Mouse (Mus musculus) limb, embryonic 15.5 days (tissue): ENCODE results near the gene Sh3d19. TPM values are rescaled to one million over a fixed set of nuclear protein-coding genes. Genes with fewer than 3 reads are reported as not detected.

ENCODE experiments used
- ATAC-seq: fragments of 200-750 bp; cut with Nextera tagmentation; 2 replicates; pipeline ENCODE4 v1.8.0; 2017; ENCODE audit warnings: low read depth, moderate TSS enrichment; ENCODE audit not compliant: insufficient number of reproducible peaks, low FRiP score, low TSS enrichment
- H3K27ac ChIP-seq: fragments of 300-500 bp; sonication (generic); 2 replicates; pipeline ENCODE4 v1.5.1; 2015; ENCODE audit warnings: moderate library complexity, mild to moderate bottlenecking, inconsistent platforms
- H3K27me3 ChIP-seq: fragments of 300-500 bp; sonication (generic); 2 replicates; pipeline ENCODE4 v1.6.1; 2015; ENCODE audit warnings: inconsistent platforms
- H3K36me3 ChIP-seq: fragments of 300-500 bp; sonication (generic); 2 replicates; pipeline ENCODE4 v1.6.1; 2015; ENCODE audit warnings: inconsistent platforms
- H3K4me1 ChIP-seq: fragments of 300-500 bp; sonication (generic); 2 replicates; pipeline ENCODE4 v1.6.1; 2015; ENCODE audit warnings: inconsistent platforms
- H3K4me2 ChIP-seq: fragments of 300-500 bp; sonication (generic); 2 replicates; pipeline ENCODE4 v1.6.1; 2015; ENCODE audit warnings: mild to moderate bottlenecking, inconsistent platforms
- H3K4me3 ChIP-seq: fragments of 300-500 bp; sonication (generic); 2 replicates; pipeline ENCODE4 v1.5.1; 2015; ENCODE audit warnings: mild to moderate bottlenecking, inconsistent platforms
- H3K9ac ChIP-seq: fragments of 300-500 bp; sonication (generic); 2 replicates; pipeline ENCODE4 v1.6.1; 2015; ENCODE audit warnings: inconsistent platforms
- H3K9me3 ChIP-seq: fragments of 300-500 bp; sonication (generic); 2 replicates; pipeline ENCODE4 v1.6.1; 2016; ENCODE audit warnings: inconsistent platforms
- WGBS: fragments of 180-500 bp; shearing (Covaris S2); methylation state at CpG from one replicate; pipeline ENCODE4 v1.1.7; 2015; 5-methylcytosine and 5-hydroxymethylcytosine counted together
- polyA plus RNA-seq: library from polyadenylated mRNA; unstranded; fragments of >200 nt; fragmentation: Nextera tagmentation; extraction: Ambion mirVana; gene quantifications from 2 replicates; pipeline ENCODE4 v1.2.1, GENCODE M21; 2015

Gene Sh3d19
- polyA plus RNA-seq, 1 experiment from 2014 or later: 41.7 TPM

- H3K9me3 ChIP-seq: no peaks in the 10 kb centered on the region
- 67% methylated on average over 8 of the region's 8 CpGs for WGBS
- peaks cover 8% of the 10 kb centered on the region; the same call in 1 of the 2 replicates for H3K36me3 ChIP-seq
- H3K4me2 ChIP-seq: no peak overlapping the region
- peaks cover 9% of the 10 kb centered on the region for H3K4me1 ChIP-seq
- no peak overlapping the region for H3K9ac ChIP-seq
- H3K27ac ChIP-seq: no peak overlapping the region
- no peak for ATAC-seq
- no peaks in the 10 kb centered on the region for H3K27me3 ChIP-seq
- H3K4me3 ChIP-seq: no peak overlapping the region
Observed at GRCm38 (mm10) chr3:86106086-86106632, 135.2 kb downstream of the Sh3d19 start.

- Histone ChIP-seq H3K9ac (no peak overlapping the region), H3K4me1 (peaks cover 8% of the 10 kb centered on the region), H3K27ac (no peak overlapping the region), H3K4me2 (no peak overlapping the region), H3K36me3 (peaks cover 4% of the 10 kb centered on the region; the same call in 1 of the 2 replicates), H3K4me3 (no peak overlapping the region), H3K9me3 (no peaks in the 10 kb centered on the region), H3K27me3 (no peaks in the 10 kb centered on the region)
- ATAC-seq: no peak
- WGBS: 80% methylated on average over 8 of the region's 8 CpGs
Observed at GRCm38 (mm10) chr3:86107637-86108539, 137.0 kb downstream of the Sh3d19 start.

- Histone ChIP-seq H3K36me3 (peaks cover 7% of the 10 kb centered on the region; the same call in 1 of the 2 replicates), H3K9me3 (no peaks in the 10 kb centered on the region), H3K27me3 (no peaks in the 10 kb centered on the region), H3K4me1 (peaks cover 7% of the 10 kb centered on the region), H3K4me2 (no peak overlapping the region), H3K4me3 (no peak overlapping the region), H3K9ac (no peak overlapping the region), H3K27ac (no peak overlapping the region; the same call in 1 of the 2 replicates)
- ATAC-seq: no peak
- 72% methylated on average over 4 of the region's 4 CpGs for WGBS
Observed at GRCm38 (mm10) chr3:86108576-86108975, 137.7 kb downstream of the Sh3d19 start.

- Histone ChIP-seq H3K4me1 (peaks cover 7% of the 10 kb centered on the region), H3K4me2 (no peak overlapping the region), H3K9me3 (no peaks in the 10 kb centered on the region), H3K9ac (no peak overlapping the region), H3K27me3 (no peaks in the 10 kb centered on the region), H3K27ac (no peak overlapping the region; the same call in 1 of the 2 replicates), H3K4me3 (no peak overlapping the region), H3K36me3 (peaks cover 7% of the 10 kb centered on the region; the same call in 1 of the 2 replicates)
- WGBS: 71% methylated on average over 7 of the region's 7 CpGs
- no peak for ATAC-seq
Observed at GRCm38 (mm10) chr3:86109099-86109498, 138.2 kb downstream of the Sh3d19 start.

GRCm38 (mm10) chr3:86110077-86110476 is 139.2 kb downstream of the Sh3d19 start:
- no peak for ATAC-seq
- Histone ChIP-seq H3K36me3 (peaks cover 7% of the 10 kb centered on the region; the same call in 1 of the 2 replicates), H3K4me3 (peak overlapping the region; percentile 11; the same call in 1 of the 2 replicates), H3K4me2 (no peak overlapping the region), H3K27ac (no peak overlapping the region; the same call in 1 of the 2 replicates), H3K9me3 (no peaks in the 10 kb centered on the region), H3K4me1 (peaks cover 7% of the 10 kb centered on the region), H3K9ac (no peak overlapping the region), H3K27me3 (no peaks in the 10 kb centered on the region)
- WGBS: 8% methylated on average over 10 of the region's 10 CpGs

- no peak overlapping the region for H3K4me3 ChIP-seq
- H3K9ac ChIP-seq: no peak overlapping the region
- no peaks in the 10 kb centered on the region for H3K9me3 ChIP-seq
- no peak for ATAC-seq
- H3K4me2 ChIP-seq: no peak overlapping the region
- H3K36me3 ChIP-seq: peaks cover 17% of the 10 kb centered on the region
- 81% methylated on average over 7 of the region's 7 CpGs for WGBS
- H3K27ac ChIP-seq: no peak overlapping the region
- no peaks in the 10 kb centered on the region for H3K27me3 ChIP-seq
- peaks cover 7% of the 10 kb centered on the region for H3K4me1 ChIP-seq
Observed at GRCm38 (mm10) chr3:86112766-86113165, 141.9 kb downstream of the Sh3d19 start.

GRCm38 (mm10) chr3:86114659-86115338 is 143.9 kb downstream of the Sh3d19 start:
- 55% methylated on average over 12 of the region's 12 CpGs for WGBS
- no peak overlapping the region for H3K4me2 ChIP-seq

GRCm38 (mm10) chr3:86116951-86117350 is 146.0 kb downstream of the Sh3d19 start:
- H3K4me3 ChIP-seq: no peak overlapping the region

More at GRCm38 (mm10) chr3:86114659-86115338, 143.9 kb downstream of the Sh3d19 start:
- H3K4me1 ChIP-seq: peaks cover 5% of the 10 kb centered on the region
- no peaks in the 10 kb centered on the region for H3K9me3 ChIP-seq
- no peaks in the 10 kb centered on the region for H3K27me3 ChIP-seq
- H3K27ac ChIP-seq: peak overlapping the region; percentile 54; the same call in 1 of the 2 replicates
- no peak overlapping the region for H3K4me3 ChIP-seq
- peaks cover 17% of the 10 kb centered on the region for H3K36me3 ChIP-seq
- H3K9ac ChIP-seq: no peak overlapping the region
- no peak for ATAC-seq

GRCm38 (mm10) chr3:86119237-86119932 is 148.5 kb downstream of the Sh3d19 start:
- Histone ChIP-seq H3K9ac (no peak overlapping the region), H3K9me3 (no peaks in the 10 kb centered on the region), H3K36me3 (peaks cover 34% of the 10 kb centered on the region), H3K27me3 (no peaks in the 10 kb centered on the region), H3K27ac (no peak overlapping the region), H3K4me3 (no peak overlapping the region), H3K4me1 (no peaks in the 10 kb centered on the region), H3K4me2 (no peak overlapping the region)
- WGBS: 57% methylated on average over 16 of the region's 16 CpGs
- ATAC-seq: no peak

More at GRCm38 (mm10) chr3:86116951-86117350, 146.0 kb downstream of the Sh3d19 start:
- Histone ChIP-seq H3K27ac (no peak overlapping the region), H3K4me1 (no peaks in the 10 kb centered on the region), H3K27me3 (no peaks in the 10 kb centered on the region), H3K36me3 (peaks cover 33% of the 10 kb centered on the region), H3K9me3 (no peaks in the 10 kb centered on the region), H3K4me2 (no peak overlapping the region), H3K9ac (no peak overlapping the region)
- WGBS: 86% methylated on average over 4 of the region's 4 CpGs
- ATAC-seq: no peak

- H3K9me3 ChIP-seq: no peaks in the 10 kb centered on the region
- H3K9ac ChIP-seq: no peak overlapping the region
- no peaks in the 10 kb centered on the region for H3K27me3 ChIP-seq
- H3K4me3 ChIP-seq: no peak overlapping the region
- no peak overlapping the region for H3K27ac ChIP-seq
- no peaks in the 10 kb centered on the region for H3K4me1 ChIP-seq
- H3K36me3 ChIP-seq: peaks cover 41% of the 10 kb centered on the region
- H3K4me2 ChIP-seq: no peak overlapping the region
- no peak for ATAC-seq
Observed at GRCm38 (mm10) chr3:86122156-86122555, 151.2 kb downstream of the Sh3d19 start.

- Histone ChIP-seq H3K27ac (no peak overlapping the region), H3K36me3 (peaks cover 43% of the 10 kb centered on the region), H3K27me3 (no peaks in the 10 kb centered on the region), H3K4me1 (no peaks in the 10 kb centered on the region), H3K9ac (no peak overlapping the region), H3K9me3 (no peaks in the 10 kb centered on the region), H3K4me2 (no peak overlapping the region), H3K4me3 (no peak overlapping the region)
- no peak for ATAC-seq
- 80% methylated on average over 8 of the region's 8 CpGs for WGBS
Observed at GRCm38 (mm10) chr3:86123251-86123746, 152.4 kb downstream of the Sh3d19 start.
